Mouse (Mus musculus): ENCODE results near the gene Stxbp2.

Stxbp2 gene

DNA sequence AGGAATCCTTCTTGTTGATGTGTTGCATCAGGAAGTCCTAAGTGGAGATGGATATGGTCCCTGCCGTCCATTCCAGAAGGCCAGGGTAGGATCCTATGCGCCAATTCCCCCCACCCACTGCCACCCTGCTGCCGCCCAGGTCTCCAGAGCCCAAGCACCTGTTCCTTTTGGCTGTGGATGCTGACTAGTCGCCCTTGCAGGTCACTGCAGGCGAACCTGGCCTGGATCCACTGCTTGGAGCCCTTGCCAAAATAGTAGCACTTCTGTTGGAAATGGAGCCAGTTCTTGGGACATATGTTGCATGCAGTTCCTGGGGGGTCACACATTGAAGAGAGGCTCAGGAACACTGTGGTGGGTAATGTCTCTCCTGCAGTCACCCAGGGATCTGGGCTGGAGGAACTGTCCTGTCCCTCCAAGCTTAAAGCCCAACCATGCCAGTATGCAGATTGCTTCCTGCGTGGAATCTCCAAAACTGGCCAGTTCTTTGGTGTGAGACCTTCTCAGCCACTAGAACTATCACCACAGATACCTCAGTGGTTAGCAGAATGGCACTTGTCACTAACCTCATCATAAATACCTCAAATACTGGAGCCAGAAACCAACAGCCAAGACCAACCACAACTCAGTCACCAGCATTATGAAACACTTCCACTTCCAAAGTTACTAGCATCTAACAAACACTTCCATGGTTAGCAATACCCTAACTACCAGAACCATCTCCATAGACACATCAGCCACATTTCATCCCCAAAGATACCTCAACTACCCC lies 52.8 kb downstream of the Stxbp2 start:
- DNase-seq: no peak

DNA sequence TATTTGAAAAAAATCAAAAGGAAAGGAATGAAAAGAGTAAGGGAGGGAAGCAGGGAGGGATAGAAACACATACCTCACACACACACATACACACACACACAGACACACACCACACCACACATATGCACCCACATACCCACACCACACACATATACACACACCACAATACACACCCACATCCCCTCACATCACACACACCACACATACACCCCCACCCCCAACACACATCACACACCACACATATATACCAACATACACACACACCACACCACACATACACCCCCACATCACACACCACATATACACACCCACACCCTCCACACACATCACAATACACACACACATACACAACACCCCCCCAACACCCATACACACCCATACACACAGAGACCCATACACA lies 53.8 kb downstream of the Stxbp2 start:
- DNase-seq: no peak

DNA sequence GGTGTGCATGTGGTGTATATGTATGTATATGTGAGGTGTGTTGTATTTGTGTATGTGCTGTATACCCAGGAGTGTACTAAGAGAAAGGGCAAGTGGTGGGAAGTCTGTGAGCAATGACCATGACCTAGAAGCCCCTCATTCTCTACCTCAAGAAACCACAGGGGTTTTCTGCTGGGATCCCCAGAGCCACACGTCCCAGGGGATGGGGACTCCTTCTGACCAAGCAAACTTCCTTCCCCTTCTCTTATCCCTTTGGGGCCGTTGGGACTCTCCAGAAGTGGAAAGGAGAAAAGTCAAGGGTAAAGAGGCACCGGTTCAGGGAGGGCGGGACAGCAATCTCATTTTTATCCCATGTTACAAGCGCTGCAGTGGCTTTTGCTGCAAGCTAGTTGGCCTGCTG lies 54.7 kb downstream of the Stxbp2 start:
- DNase-seq: no peak

DNA sequence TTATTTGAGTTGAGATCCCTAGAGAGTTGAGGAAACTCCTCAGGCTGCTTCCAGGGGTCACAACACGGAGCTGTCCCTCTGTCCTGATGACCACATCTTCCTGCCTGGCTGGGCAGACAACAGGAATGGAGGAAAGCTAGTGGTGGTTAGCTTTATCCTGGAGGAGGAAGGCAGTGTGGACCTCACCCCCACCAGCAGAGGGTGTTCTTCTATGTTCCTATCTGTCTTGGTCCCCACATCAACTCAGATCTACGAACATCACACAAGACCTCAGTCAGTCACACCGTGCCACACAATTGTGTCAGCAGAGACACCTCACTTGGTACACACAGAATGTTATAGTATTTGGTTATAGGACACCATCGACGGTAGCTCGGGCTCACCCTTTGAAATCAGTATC lies 56.8 kb downstream of the Stxbp2 start:
- DNase-seq: no peak

DNA sequence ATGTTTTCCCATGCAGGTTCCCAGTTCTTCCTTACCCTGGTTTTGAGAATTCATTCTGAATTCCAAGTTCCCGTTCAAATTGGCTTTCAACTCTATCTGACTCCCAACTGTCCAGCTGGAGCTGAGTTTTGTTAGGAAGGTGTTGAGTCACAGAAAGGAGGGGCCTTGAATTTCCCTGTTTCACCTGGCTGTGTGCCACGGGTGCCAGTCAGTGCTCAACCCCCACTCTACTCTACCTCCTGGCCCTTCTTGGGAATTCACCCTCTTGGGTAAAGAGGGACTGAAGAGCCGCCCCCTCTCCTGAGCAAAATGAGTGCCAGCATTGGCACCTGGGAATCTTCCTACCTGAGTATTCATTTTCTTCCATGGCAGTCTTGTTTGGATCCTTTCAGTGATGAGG lies 60.0 kb downstream of the Stxbp2 start:
- no peak for DNase-seq
